Mouse (Mus musculus): Measurements from ENCODE around the gene Sft2d1. TPM values are rescaled to one million over a fixed set of nuclear protein-coding genes. Genes with fewer than 3 reads are reported as not detected.

Gene Sft2d1
- polyA plus RNA-seq, 2 experiments = 46.9 to 51.7 TPM

DNA sequence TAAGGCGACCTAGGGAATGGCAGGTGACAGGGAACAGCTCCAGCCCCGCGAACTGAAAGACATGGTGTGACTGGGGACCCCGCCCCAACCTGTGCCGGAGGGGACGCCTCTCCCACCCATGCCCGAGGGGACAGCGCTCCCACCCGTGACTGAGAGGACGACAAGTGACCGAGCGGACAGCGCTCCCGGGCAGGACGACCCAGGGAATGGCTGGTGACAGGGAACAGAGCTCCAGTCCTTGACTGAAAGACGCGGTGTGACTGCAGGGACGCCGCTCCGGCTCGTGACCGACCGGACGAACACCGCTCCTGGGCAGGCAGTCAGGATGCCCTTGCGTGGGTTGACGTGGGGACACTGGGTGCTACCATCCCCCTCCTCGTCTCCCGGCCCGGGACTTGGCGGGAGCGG, 26.6 kb upstream of the Sft2d1 start:
- Histone ChIP-seq H3K27ac (peak overlapping the region; percentile 73), H3K4me2 (ENCODE audit: low read depth) (peak overlapping the region; percentile 99), H3K4me3 (ENCODE audit: insufficient read depth in 1 of 2, low read depth in 2 of 2, low read length in 2 of 2) (peak overlapping the region; percentile 81 to 85), H3K27me3 (ENCODE audit: control insufficient read depth, insufficient read depth, low read length) (no peaks in the 10 kb centered on the region), H3K9me3 (ENCODE audit: control insufficient read depth, low read length) (no peaks in the 10 kb centered on the region), H3K36me3 (replicated peaks; ENCODE audit: control insufficient read depth, insufficient read depth, low read depth) (no peaks in the 10 kb centered on the region), H3K9ac (replicated peaks) (peak overlapping the region; percentile 92), H3K4me1 (replicated peaks; ENCODE audit: control insufficient read depth in 2 of 2, insufficient read depth in 2 of 2, low read length in 1 of 2) (peaks cover 6 to 7% of the 10 kb centered on the region in 2 experiments)
- DNase-seq (ENCODE audit: low read depth in 3 of 3, low spot score in 3 of 3) = no peak
- WGBS (ENCODE audit: insufficient replicate concordance) = under 1% methylated on average over 32 of the region's 32 CpGs
- TF ChIP-seq EP300 (IDR thresholded peaks at IDR 0.05; ENCODE audit: low read depth) (no peak), CTCF (IDR thresholded peaks at IDR 0.05; ENCODE audit: low read depth) (peak; percentile 39; the same call in 1 of the 2 replicates)
- ATAC-seq (ENCODE audit: insufficient read depth) = no peak

DNA sequence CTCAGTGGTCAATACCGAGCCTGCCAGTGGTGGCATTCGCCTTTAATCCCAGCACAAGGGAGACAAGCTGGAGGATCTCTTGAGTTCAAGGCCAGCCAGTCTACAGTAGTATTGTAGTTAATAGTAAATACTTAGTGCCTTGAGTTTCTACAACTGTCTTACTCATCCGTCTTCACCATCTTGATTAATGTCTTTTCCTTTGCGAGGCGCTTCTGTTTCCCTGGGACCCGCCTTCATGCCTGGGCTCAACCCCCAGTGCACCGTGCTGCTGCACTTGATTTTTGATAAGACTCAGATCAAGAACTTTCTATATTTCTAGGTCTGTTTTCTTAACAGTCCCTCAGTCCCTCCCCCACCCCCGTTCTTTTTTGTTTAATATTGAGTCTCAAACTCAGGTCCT, 25.8 kb upstream of the Sft2d1 start:
- TF ChIP-seq EP300 (IDR thresholded peaks at IDR 0.05; ENCODE audit: low read depth) = no peak
- no peak for TF ChIP-seq CTCF (IDR thresholded peaks at IDR 0.05; ENCODE audit: low read depth)
- H3K27ac ChIP-seq = no peak overlapping the region
- H3K4me1 ChIP-seq (replicated peaks; ENCODE audit: control insufficient read depth in 2 of 2, insufficient read depth in 2 of 2, low read length in 1 of 2) = peaks cover 6 to 7% of the 10 kb centered on the region in 2 experiments
- no peaks in the 10 kb centered on the region for H3K27me3 ChIP-seq (ENCODE audit: control insufficient read depth, insufficient read depth, low read length)
- peak overlapping the region; percentile 92 for H3K9ac ChIP-seq (replicated peaks)
- H3K4me3 ChIP-seq (ENCODE audit: insufficient read depth in 1 of 2, low read depth in 2 of 2, low read length in 2 of 2) = peak overlapping the region; percentile 81 to 85
- ATAC-seq (ENCODE audit: insufficient read depth) = no peak
- no peaks in the 10 kb centered on the region for H3K36me3 ChIP-seq (replicated peaks; ENCODE audit: control insufficient read depth, insufficient read depth, low read depth)
- peak overlapping the region; percentile 99 for H3K4me2 ChIP-seq (ENCODE audit: low read depth)
- H3K9me3 ChIP-seq (ENCODE audit: control insufficient read depth, low read length) = no peaks in the 10 kb centered on the region
- peak in 1 of 3 experiments; percentile 33 for DNase-seq (ENCODE audit: low read depth in 3 of 3, low spot score in 3 of 3)
- WGBS (ENCODE audit: insufficient replicate concordance) = 14% methylated on average over 8 of the region's 8 CpGs

DNA sequence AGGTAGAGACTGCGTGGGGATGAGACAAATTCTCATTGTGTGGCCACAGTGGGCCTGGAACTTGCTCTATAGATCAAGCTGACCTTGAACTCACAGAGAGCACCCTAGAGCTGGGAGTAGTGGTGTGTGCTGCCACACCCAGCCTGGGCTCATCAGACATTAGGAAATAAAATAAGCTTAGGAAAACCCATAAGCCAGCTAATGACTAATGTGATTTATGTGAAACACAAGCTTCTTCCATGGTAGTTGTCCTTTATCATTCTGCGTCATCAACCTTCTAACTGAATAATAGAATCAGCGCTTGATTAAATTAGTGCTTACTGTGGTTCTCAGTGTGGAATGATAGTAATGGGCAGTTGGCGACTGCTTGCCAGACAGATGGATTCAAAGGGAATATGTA, 23.9 kb upstream of the Sft2d1 start:
- H3K27me3 ChIP-seq (ENCODE audit: control insufficient read depth, insufficient read depth, low read length) = no peaks in the 10 kb centered on the region
- 75% methylated on average over 4 of the region's 4 CpGs for WGBS (ENCODE audit: insufficient replicate concordance)
- no peaks in the 10 kb centered on the region for H3K36me3 ChIP-seq (replicated peaks; ENCODE audit: control insufficient read depth, insufficient read depth, low read depth)
- ATAC-seq (ENCODE audit: insufficient read depth) (no peak), DNase-seq (ENCODE audit: low read depth in 3 of 3, low spot score in 3 of 3) (no peak)
- H3K4me2 ChIP-seq (ENCODE audit: low read depth) = no peak overlapping the region
- no peak overlapping the region for H3K4me3 ChIP-seq (ENCODE audit: insufficient read depth in 1 of 2, low read depth in 2 of 2, low read length in 2 of 2)
- TF ChIP-seq EP300 (IDR thresholded peaks at IDR 0.05; ENCODE audit: low read depth) (no peak), CTCF (IDR thresholded peaks at IDR 0.05; ENCODE audit: low read depth) (no peak)
- H3K9ac ChIP-seq (replicated peaks) = no peak overlapping the region
- no peak overlapping the region for H3K27ac ChIP-seq
- H3K9me3 ChIP-seq (ENCODE audit: control insufficient read depth, low read length) = no peaks in the 10 kb centered on the region
- H3K4me1 ChIP-seq (replicated peaks; ENCODE audit: control insufficient read depth in 2 of 2, insufficient read depth in 2 of 2, low read length in 1 of 2) = peaks cover 6 to 7% of the 10 kb centered on the region in 2 experiments

DNA sequence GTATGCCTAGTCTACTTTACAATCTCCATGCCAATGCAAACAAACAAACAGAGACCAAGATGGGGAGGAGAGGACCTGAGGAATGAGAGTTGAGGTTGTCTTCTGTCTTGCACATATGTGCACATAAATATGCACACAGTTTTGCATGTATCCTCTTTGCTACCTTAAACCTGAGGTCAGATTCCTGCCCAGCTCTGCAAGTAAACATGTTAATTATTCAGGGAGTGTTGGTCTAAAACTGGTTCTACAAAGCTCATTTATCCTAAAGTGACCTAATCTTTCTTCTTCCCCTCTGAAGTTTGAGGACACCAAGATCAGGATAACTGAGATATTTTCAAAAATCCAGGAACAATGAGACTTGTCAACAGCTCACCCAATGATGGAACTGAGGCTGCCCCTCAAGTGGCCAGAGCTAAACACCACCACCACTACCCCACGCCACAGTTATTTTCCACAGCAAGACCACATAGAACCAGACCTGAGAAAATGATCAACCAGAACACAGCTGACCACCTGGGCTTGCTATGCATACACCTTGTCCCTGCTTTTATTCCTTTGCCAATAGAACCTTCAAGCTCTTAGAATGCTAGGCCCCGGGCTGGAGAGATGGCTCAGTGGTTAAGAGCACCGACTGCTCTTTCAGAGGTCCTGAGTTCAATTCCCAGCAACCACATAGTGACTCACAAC, 20.8 kb upstream of the Sft2d1 start:
- DNase-seq (ENCODE audit: low read depth in 3 of 3, low spot score in 3 of 3) = no peak
- Histone ChIP-seq H3K9me3 (ENCODE audit: control insufficient read depth, low read length) (no peaks in the 10 kb centered on the region), H3K4me2 (ENCODE audit: low read depth) (no peak overlapping the region), H3K4me3 (ENCODE audit: insufficient read depth in 1 of 2, low read depth in 2 of 2, low read length in 2 of 2) (no peak overlapping the region), H3K4me1 (replicated peaks; ENCODE audit: control insufficient read depth in 2 of 2, insufficient read depth in 2 of 2, low read length in 1 of 2) (peaks cover 3% of the 10 kb centered on the region in 2 experiments), H3K27me3 (ENCODE audit: control insufficient read depth, insufficient read depth, low read length) (no peaks in the 10 kb centered on the region), H3K9ac (replicated peaks) (no peak overlapping the region), H3K27ac (no peak overlapping the region), H3K36me3 (replicated peaks; ENCODE audit: control insufficient read depth, insufficient read depth, low read depth) (no peaks in the 10 kb centered on the region)
- 82% methylated on average over 3 of the region's 3 CpGs for WGBS (ENCODE audit: insufficient replicate concordance)
- no peak for TF ChIP-seq EP300 (IDR thresholded peaks at IDR 0.05; ENCODE audit: low read depth)
- TF ChIP-seq CTCF (IDR thresholded peaks at IDR 0.05; ENCODE audit: low read depth) = no peak
- ATAC-seq (ENCODE audit: insufficient read depth) = no peak

DNA sequence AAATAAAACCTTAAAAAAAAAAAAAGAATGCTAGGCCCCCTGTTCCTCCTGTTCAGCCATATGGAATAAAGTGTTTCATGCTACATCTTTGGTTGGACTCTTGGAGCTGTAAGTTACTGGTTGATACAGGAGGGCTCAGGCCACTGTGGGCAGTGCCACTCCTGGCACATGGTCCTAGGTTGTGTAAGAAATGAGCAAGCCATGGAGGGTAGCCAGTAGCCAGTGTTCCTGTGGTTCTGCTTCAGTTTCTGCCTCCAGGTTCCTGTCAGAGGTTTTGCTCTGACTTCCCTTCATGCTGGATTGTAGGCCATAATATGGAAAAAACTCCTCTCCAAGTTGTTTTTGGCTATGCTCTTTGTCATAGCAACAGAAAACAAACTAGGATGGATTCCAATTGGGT, 20.2 kb upstream of the Sft2d1 start:
- Histone ChIP-seq H3K27ac (no peak overlapping the region), H3K9ac (replicated peaks) (no peak overlapping the region), H3K4me1 (replicated peaks; ENCODE audit: control insufficient read depth in 2 of 2, insufficient read depth in 2 of 2, low read length in 1 of 2) (no peaks in the 10 kb centered on the region), H3K4me3 (ENCODE audit: insufficient read depth in 1 of 2, low read depth in 2 of 2, low read length in 2 of 2) (no peak overlapping the region), H3K27me3 (ENCODE audit: control insufficient read depth, insufficient read depth, low read length) (no peaks in the 10 kb centered on the region), H3K4me2 (ENCODE audit: low read depth) (no peak overlapping the region), H3K9me3 (ENCODE audit: control insufficient read depth, low read length) (no peaks in the 10 kb centered on the region), H3K36me3 (replicated peaks; ENCODE audit: control insufficient read depth, insufficient read depth, low read depth) (no peaks in the 10 kb centered on the region)
- TF ChIP-seq CTCF (IDR thresholded peaks at IDR 0.05; ENCODE audit: low read depth) (no peak), EP300 (IDR thresholded peaks at IDR 0.05; ENCODE audit: low read depth) (no peak)
- DNase-seq (ENCODE audit: low read depth in 3 of 3, low spot score in 3 of 3) (no peak), ATAC-seq (ENCODE audit: insufficient read depth) (no peak)
